Mouse (Mus musculus): ENCODE data around the gene Pgam2.

The Pgam2 gene

GRCm38 (mm10) chr11:5778481-5778880 lies 25.1 kb downstream of the Pgam2 start:
- in situ Hi-C loops (cut with MseI, MboI): no loop called here

- in situ Hi-C loops (cut with MseI, MboI): no loop called here
These were observed 37.5 kb downstream of the Pgam2 start for GRCm38 (mm10) chr11:5766019-5766418.

- in situ Hi-C loops (cut with MseI, MboI): no loop called here
These were observed 40.9 kb downstream of the Pgam2 start for GRCm38 (mm10) chr11:5762633-5762982.

- in situ Hi-C loops (cut with MseI, MboI): no loop called here
These were observed 41.5 kb downstream of the Pgam2 start, which contains the start of gene Urgcp for GRCm38 (mm10) chr11:5761820-5762632. Gene Urgcp (minus strand): TSS chr11:5762376.

GRCm38 (mm10) chr11:5753755-5754154 lies 49.8 kb downstream of the Pgam2 start:
- in situ Hi-C loops (cut with MseI, MboI): no loop called here

Measured in mouse trophoblast stem cell (cell line).